Mouse (Mus musculus) liver, embryonic 13.5 days (tissue): Measurements from ENCODE around the gene Gm45234. TPM values are rescaled to one million over a fixed set of nuclear protein-coding genes. Genes with fewer than 3 reads are reported as not detected.

Source experiments
- ATAC-seq: fragments of 200-750 bp; cut with Nextera tagmentation; 2 replicates; pipeline ENCODE4 v1.8.0; 2017; ENCODE audit warnings: low read depth, mild to moderate bottlenecking, moderate number of reproducible peaks, moderate library complexity
- DNase-seq: peaks from one replicate; pipeline ENCODE4 v3.0.0; 2022
- H3K27ac ChIP-seq: fragments of 300-500 bp; sonication (generic); 2 replicates; pipeline ENCODE4 v1.5.1; 2015; ENCODE audit warnings: moderate library complexity, mild to moderate bottlenecking, inconsistent platforms
- H3K27me3 ChIP-seq: fragments of 300-500 bp; sonication (generic); 2 replicates; pipeline ENCODE4 v1.6.1; 2015; ENCODE audit warnings: mild to moderate bottlenecking, inconsistent platforms
- H3K36me3 ChIP-seq: fragments of 300-500 bp; sonication (generic); 2 replicates; pipeline ENCODE4 v1.6.1; 2015; ENCODE audit warnings: mild to moderate bottlenecking, inconsistent platforms
- H3K4me1 ChIP-seq: fragments of 300-500 bp; sonication (generic); replicated peaks from 2 replicates; pipeline ENCODE4 v1.6.1; 2015; ENCODE audit warnings: inconsistent platforms
- H3K4me2 ChIP-seq: fragments of 300-500 bp; sonication (generic); 2 replicates; pipeline ENCODE4 v1.6.1; 2015; ENCODE audit warnings: inconsistent platforms, mild to moderate bottlenecking, moderate library complexity
- H3K4me3 ChIP-seq: fragments of 300-500 bp; sonication (generic); replicated peaks from 2 replicates; pipeline ENCODE4 v1.5.1; 2015; ENCODE audit warnings: mild to moderate bottlenecking, inconsistent platforms
- H3K9ac ChIP-seq: fragments of 300-500 bp; sonication (generic); 2 replicates; pipeline ENCODE4 v1.6.1; 2015; ENCODE audit warnings: mild to moderate bottlenecking, inconsistent platforms
- H3K9me3 ChIP-seq: fragments of 300-500 bp; sonication (generic); replicated peaks from 2 replicates; pipeline ENCODE4 v1.6.1; 2016; ENCODE audit warnings: inconsistent platforms
- WGBS: fragments of 180-500 bp; shearing (Covaris S2); methylation state at CpG from one replicate; pipeline ENCODE4 v1.1.7; 2015; ENCODE audit not compliant: insufficient replicate concordance; 5-methylcytosine and 5-hydroxymethylcytosine counted together
- polyA plus RNA-seq: library from polyadenylated mRNA; unstranded; fragments of >200 nt; fragmentation: Nextera tagmentation; extraction: Ambion mirVana; gene quantifications from 2 replicates; pipeline ENCODE4 v1.2.1, GENCODE M21; 2015

The Gm45234 gene
- polyA plus RNA-seq, 1 experiment from 2014 or later = not detected

GRCm38 (mm10) chr6:124767536-124767919 is 11.7 kb upstream of the Gm45234 start:
- Histone ChIP-seq H3K27me3 (peaks cover 79% of the 10 kb centered on the region), H3K9ac (no peak overlapping the region), H3K4me1 (peaks cover 20% of the 10 kb centered on the region), H3K27ac (no peak overlapping the region), H3K36me3 (no peaks in the 10 kb centered on the region), H3K4me2 (no peak overlapping the region), H3K4me3 (no peak overlapping the region), H3K9me3 (no peaks in the 10 kb centered on the region)
- ATAC-seq (no peak), DNase-seq (no peak)
- WGBS = 65% methylated on average over 4 of the region's 4 CpGs

GRCm38 (mm10) chr6:124765951-124766350 is 10.1 kb upstream of the Gm45234 start:
- WGBS = 69% methylated on average over 7 of the region's 7 CpGs
- H3K36me3 ChIP-seq = no peaks in the 10 kb centered on the region
- no peak overlapping the region for H3K9ac ChIP-seq
- no peak for ATAC-seq
- no peaks in the 10 kb centered on the region for H3K9me3 ChIP-seq
- no peak overlapping the region for H3K4me3 ChIP-seq
- peaks cover 89% of the 10 kb centered on the region for H3K27me3 ChIP-seq
- no peak overlapping the region for H3K27ac ChIP-seq
- DNase-seq = no peak
- no peak overlapping the region for H3K4me2 ChIP-seq
- H3K4me1 ChIP-seq = peaks cover 20% of the 10 kb centered on the region

- peak; percentile 36; the same call in 1 of the 2 replicates for ATAC-seq
- Histone ChIP-seq H3K27me3 (peaks cover 100% of the 10 kb centered on the region), H3K36me3 (no peaks in the 10 kb centered on the region), H3K4me1 (peaks cover 35% of the 10 kb centered on the region), H3K9ac (no peak overlapping the region), H3K27ac (no peak overlapping the region), H3K4me3 (no peak overlapping the region), H3K4me2 (peak overlapping the region; percentile 23; the same call in 1 of the 2 replicates), H3K9me3 (no peaks in the 10 kb centered on the region)
- WGBS = 0% methylated on average over 5 of the region's 5 CpGs
- peak; percentile 69 for DNase-seq
These were observed 3.4 kb upstream of the Gm45234 start for GRCm38 (mm10) chr6:124759259-124759658.

- Histone ChIP-seq H3K27me3 (peaks cover 100% of the 10 kb centered on the region), H3K4me2 (peak overlapping the region; percentile 23; the same call in 1 of the 2 replicates), H3K4me1 (peaks cover 38% of the 10 kb centered on the region), H3K9ac (no peak overlapping the region), H3K36me3 (no peaks in the 10 kb centered on the region), H3K9me3 (no peaks in the 10 kb centered on the region), H3K27ac (peak overlapping the region; percentile 47; the same call in 1 of the 2 replicates), H3K4me3 (no peak overlapping the region)
- DNase-seq (no peak), ATAC-seq (no peak)
- 46% methylated on average over 2 of the region's 2 CpGs for WGBS
These were observed 3.0 kb upstream of the Gm45234 start for GRCm38 (mm10) chr6:124758849-124759232.

GRCm38 (mm10) chr6:124757909-124758848 is 2.4 kb upstream of the Gm45234 start:
- H3K9me3 ChIP-seq = no peaks in the 10 kb centered on the region
- 51% methylated on average over 5 of the region's 5 CpGs for WGBS
- H3K4me2 ChIP-seq = peak overlapping the region; percentile 81
- H3K27ac ChIP-seq = peak overlapping the region; percentile 47; the same call in 1 of the 2 replicates
- H3K27me3 ChIP-seq = peaks cover 100% of the 10 kb centered on the region
- ATAC-seq (no peak), DNase-seq (no peak)
- H3K36me3 ChIP-seq = no peaks in the 10 kb centered on the region
- no peak overlapping the region for H3K9ac ChIP-seq
- H3K4me3 ChIP-seq = peak overlapping the region; percentile 67; the same call in 1 of the 2 replicates
- peaks cover 38% of the 10 kb centered on the region for H3K4me1 ChIP-seq

- Histone ChIP-seq H3K27ac (0 out of 2 replicates have a peak overlapping the region, but pooled peaks have one; percentile 47), H3K27me3 (peaks cover 98% of the 10 kb centered on the region), H3K4me1 (peaks cover 38% of the 10 kb centered on the region), H3K9me3 (no peaks in the 10 kb centered on the region), H3K9ac (0 out of 2 replicates have a peak overlapping the region, but pooled peaks have one; percentile 74), H3K4me3 (peak overlapping the region; percentile 67), H3K4me2 (peak overlapping the region; percentile 81), H3K36me3 (no peaks in the 10 kb centered on the region)
- WGBS = 25% methylated on average over 5 of the region's 5 CpGs
- no peak for ATAC-seq
- no peak for DNase-seq
These were observed 1.6 kb upstream of the Gm45234 start for GRCm38 (mm10) chr6:124757351-124757880.

- 2% methylated on average over 40 of the region's 54 CpGs for WGBS
- Histone ChIP-seq H3K36me3 (no peaks in the 10 kb centered on the region), H3K4me3 (peak overlapping the region; percentile 67), H3K9me3 (no peaks in the 10 kb centered on the region), H3K4me2 (peak overlapping the region; percentile 81), H3K4me1 (peaks cover 38% of the 10 kb centered on the region), H3K9ac (peak overlapping the region; percentile 74), H3K27me3 (peaks cover 94% of the 10 kb centered on the region), H3K27ac (peak overlapping the region; percentile 73)
- ATAC-seq (peak; percentile 39; the same call in 1 of the 2 replicates), DNase-seq (no peak)
These were observed 980 bp upstream of the Gm45234 start for GRCm38 (mm10) chr6:124756652-124757350.

GRCm38 (mm10) chr6:124755306-124755705 is 515 bp downstream of the Gm45234 start:
- no peaks in the 10 kb centered on the region for H3K9me3 ChIP-seq
- no peaks in the 10 kb centered on the region for H3K36me3 ChIP-seq
- peaks cover 41% of the 10 kb centered on the region for H3K4me1 ChIP-seq
- H3K4me2 ChIP-seq = peak overlapping the region; percentile 81
- no peak for DNase-seq
- ATAC-seq = no peak
- peaks cover 79% of the 10 kb centered on the region for H3K27me3 ChIP-seq
- WGBS = 17% methylated on average over 3 of the region's 3 CpGs
- H3K9ac ChIP-seq = peak overlapping the region; percentile 74
- H3K27ac ChIP-seq = no peak overlapping the region
- H3K4me3 ChIP-seq = peak overlapping the region; percentile 67

- H3K4me1 ChIP-seq = peaks cover 37% of the 10 kb centered on the region
- no peak overlapping the region for H3K27ac ChIP-seq
- ATAC-seq = no peak
- no peaks in the 10 kb centered on the region for H3K36me3 ChIP-seq
- no peak overlapping the region for H3K4me2 ChIP-seq
- 65% methylated on average over 2 of the region's 2 CpGs for WGBS
- peaks cover 65% of the 10 kb centered on the region for H3K27me3 ChIP-seq
- H3K9me3 ChIP-seq = no peaks in the 10 kb centered on the region
- H3K9ac ChIP-seq = no peak overlapping the region
- DNase-seq = no peak
- no peak overlapping the region for H3K4me3 ChIP-seq
These were observed 2.0 kb downstream of the Gm45234 start for GRCm38 (mm10) chr6:124753861-124754260.

GRCm38 (mm10) chr6:124750405-124750804 is 5.4 kb downstream of the Gm45234 start:
- H3K4me3 ChIP-seq = no peak overlapping the region
- no peak for DNase-seq
- H3K9me3 ChIP-seq = no peaks in the 10 kb centered on the region
- H3K9ac ChIP-seq = no peak overlapping the region
- H3K4me2 ChIP-seq = no peak overlapping the region
- peaks cover 29% of the 10 kb centered on the region for H3K4me1 ChIP-seq
- H3K27ac ChIP-seq = no peak overlapping the region
- WGBS = 67% methylated on average over 8 of the region's 8 CpGs
- peaks cover 10% of the 10 kb centered on the region; the same call in 1 of the 2 replicates for H3K36me3 ChIP-seq
- ATAC-seq = no peak
- peaks cover 30% of the 10 kb centered on the region for H3K27me3 ChIP-seq
